Mouse (Mus musculus) CH12.LX (cell line): ENCODE measurements at regions not wholly inside any gene's neighbourhood (a gene's known extent, or its start where the extent isn't known, plus 50 kb on each side); places are given as distances from the start of the nearest gene placed in this dataset.

ENCODE experiments used
- DNase-seq: peaks from one replicate; pipeline ENCODE4 v3.0.0-alpha.2; 2013; ENCODE audit errors: extremely low read depth
- H3K27ac ChIP-seq: 2 replicates; pipeline ENCODE4 v1.5.1; 2012; ENCODE audit warnings: low read depth, mild to moderate bottlenecking, control low read depth, moderate library complexity; ENCODE audit not compliant: insufficient read depth
- H3K27me3 ChIP-seq: replicated peaks from 2 replicates; pipeline ENCODE3; 2012; ENCODE audit warnings: inconsistent platforms
- H3K36me3 ChIP-seq, 2 experiments: replicated peaks in 1 of 2; 2 replicates each; pipeline versions ENCODE3 to v1.6.1; 2012; ENCODE audit warnings: inconsistent platforms in 1 of 2, low read length in 1 of 2, mild to moderate bottlenecking in 1 of 2, mixed read lengths in 1 of 2, moderate library complexity in 1 of 2; ENCODE audit not compliant: control insufficient read depth in 1 of 2, insufficient read depth in 1 of 2
- H3K4me1 ChIP-seq, 2 experiments: 2 replicates each; pipeline ENCODE4 v1.6.1; 2012; ENCODE audit warnings: inconsistent platforms in 1 of 2, moderate library complexity in 1 of 2; ENCODE audit not compliant: insufficient read depth in 2 of 2, control insufficient read depth in 1 of 2
- H3K4me2 ChIP-seq: 2 replicates; pipeline ENCODE4 v1.6.1; 2012; ENCODE audit warnings: low read depth, mild to moderate bottlenecking, control low read depth; ENCODE audit not compliant: poor library complexity, insufficient read depth, severe bottlenecking
- H3K4me3 ChIP-seq, 3 experiments: fragments of 150-350 bp in 1 of 3; sonication (generic) in 1 of 3; replicated peaks in 1 of 3; 2 replicates each; pipeline versions ENCODE3 to v1.5.1; 2011 to 2012; ENCODE audit warnings: low read depth in 2 of 3, low read length in 2 of 3, mild to moderate bottlenecking in 2 of 3, moderate library complexity in 2 of 3, control low read depth in 1 of 3, improper control_type of control experiment in 1 of 3, inconsistent platforms in 1 of 3, mixed read lengths in 1 of 3; ENCODE audit not compliant: poor library complexity in 1 of 3
- H3K79me2 ChIP-seq: replicated peaks from 2 replicates; pipeline ENCODE4 v1.6.1; 2012; ENCODE audit warnings: mild to moderate bottlenecking, moderate library complexity; ENCODE audit not compliant: control insufficient read depth, poor library complexity, insufficient read depth, severe bottlenecking; ENCODE audit errors: extremely low read depth
- H3K9ac ChIP-seq: 2 replicates; pipeline ENCODE4 v1.6.1; 2012; ENCODE audit warnings: low read depth, mild to moderate bottlenecking, control low read depth, moderate library complexity; ENCODE audit not compliant: insufficient read depth
- H3K9me3 ChIP-seq: replicated peaks from 2 replicates; pipeline ENCODE3; 2012; ENCODE audit warnings: low read length, inconsistent platforms, mixed read lengths
- CHD2 ChIP-seq: IDR thresholded peaks from 2 replicates; pipeline ENCODE4 v1.6.1; 2011; ENCODE audit warnings: low read length, improper control_type of control experiment
- CTCF ChIP-seq, 2 experiments: IDR thresholded peaks in 1 of 2; conservative IDR thresholded peaks in 1 of 2; 2 replicates each; pipeline ENCODE4 v1.5.1; 2011 to 2012; ENCODE audit warnings: low read depth in 2 of 2, low read length in 2 of 2, improper control_type of control experiment in 1 of 2, inconsistent platforms in 1 of 2, mild to moderate bottlenecking in 1 of 2, moderate library complexity in 1 of 2
- E2F4 ChIP-seq: IDR thresholded peaks from 2 replicates; pipeline ENCODE4 v1.6.1; 2011; ENCODE audit warnings: low read depth, low read length, improper control_type of control experiment; ENCODE audit not compliant: insufficient replicate concordance
- IRF4 ChIP-seq: IDR thresholded peaks from 2 replicates; pipeline ENCODE4 v1.6.1; 2014; ENCODE audit warnings: low read depth, mild to moderate bottlenecking, inconsistent platforms, low read length, improper control_type of control experiment
- KAT2A ChIP-seq: IDR thresholded peaks from 2 replicates; pipeline ENCODE4 v1.6.1; 2012; ENCODE audit warnings: low read length, improper control_type of control experiment, inconsistent platforms; ENCODE audit not compliant: insufficient replicate concordance
- MAFK ChIP-seq: IDR thresholded peaks from 2 replicates; pipeline ENCODE4 v1.6.1; 2011; ENCODE audit warnings: low read length, improper control_type of control experiment; ENCODE audit not compliant: insufficient replicate concordance
- MAX ChIP-seq: IDR thresholded peaks from 2 replicates; pipeline ENCODE4 v1.6.1; 2011; ENCODE audit warnings: low read length, improper control_type of control experiment
- MAZ ChIP-seq: IDR thresholded peaks from 2 replicates; pipeline ENCODE4 v1.6.1; 2012; ENCODE audit warnings: low read depth, mild to moderate bottlenecking, inconsistent platforms, low read length, improper control_type of control experiment, moderate library complexity
- MYC ChIP-seq: IDR thresholded peaks from 2 replicates; pipeline ENCODE4 v1.6.1; 2011; ENCODE audit warnings: low read depth, mild to moderate bottlenecking, improper control_type of control experiment, low read length
- NRF1 ChIP-seq: IDR thresholded peaks from 2 replicates; pipeline ENCODE4 v1.6.1; 2014; ENCODE audit warnings: low read depth, mild to moderate bottlenecking, inconsistent platforms, low read length, improper control_type of control experiment, moderate library complexity
- PAX5 ChIP-seq: IDR thresholded peaks from 2 replicates; pipeline ENCODE4 v1.6.1; 2012; ENCODE audit warnings: low read length, inconsistent platforms, mixed read lengths
- POLR2A ChIP-seq: IDR thresholded peaks from 2 replicates; pipeline ENCODE4 v1.6.1; 2011; ENCODE audit warnings: low read depth, mild to moderate bottlenecking, improper control_type of control experiment, low read length
- POLR2AphosphoS2 ChIP-seq: IDR thresholded peaks from 2 replicates; pipeline ENCODE4 v1.6.1; 2011; ENCODE audit warnings: low read depth, low read length, improper control_type of control experiment
- RAD21 ChIP-seq: IDR thresholded peaks from 2 replicates; pipeline ENCODE4 v1.6.1; 2011; ENCODE audit warnings: low read depth, mild to moderate bottlenecking, low read length, improper control_type of control experiment, moderate library complexity
- SIN3A ChIP-seq: IDR thresholded peaks from 2 replicates; pipeline ENCODE4 v1.6.1; 2012; ENCODE audit warnings: low read length, improper control_type of control experiment, inconsistent platforms
- SMC3 ChIP-seq: IDR thresholded peaks from 2 replicates; pipeline ENCODE4 v1.6.1; 2011; ENCODE audit warnings: low read depth, low read length, improper control_type of control experiment
- TBP ChIP-seq: conservative IDR thresholded peaks from 2 replicates; pipeline ENCODE4 v1.6.1; 2011; ENCODE audit warnings: low read depth, low read length, improper control_type of control experiment
- UBTF ChIP-seq: IDR thresholded peaks from 2 replicates; pipeline ENCODE4 v1.6.1; 2012; ENCODE audit warnings: low read depth, mild to moderate bottlenecking, inconsistent platforms, low read length, improper control_type of control experiment, moderate library complexity
- USF1 ChIP-seq: IDR thresholded peaks from 2 replicates; pipeline ENCODE4 v1.6.1; 2014; ENCODE audit warnings: low read depth, mild to moderate bottlenecking, inconsistent platforms, low read length, improper control_type of control experiment
- USF2 ChIP-seq: conservative IDR thresholded peaks from 2 replicates; pipeline ENCODE4 v1.6.1; 2011; ENCODE audit warnings: low read depth, low read length, improper control_type of control experiment
- ZC3H11A ChIP-seq: IDR thresholded peaks from 2 replicates; pipeline ENCODE4 v1.6.1; 2012; ENCODE audit warnings: low read depth, mild to moderate bottlenecking, inconsistent platforms, low read length, improper control_type of control experiment
- ZKSCAN1 ChIP-seq: IDR thresholded peaks from 2 replicates; pipeline ENCODE4 v1.6.1; 2012; ENCODE audit warnings: low read depth, inconsistent platforms, low read length, improper control_type of control experiment, borderline replicate concordance
- ZMIZ1 ChIP-seq: IDR thresholded peaks from 2 replicates; pipeline ENCODE4 v1.6.1; 2012; ENCODE audit warnings: low read depth, mild to moderate bottlenecking, inconsistent platforms, low read length, improper control_type of control experiment
- ZNF384 ChIP-seq: IDR thresholded peaks from 2 replicates; pipeline ENCODE4 v1.6.1; 2012; ENCODE audit warnings: low read depth, low read length, improper control_type of control experiment, inconsistent platforms
- dilution Hi-C: fragments of 300-500 bp; cut with MboI; formaldehyde crosslinking; loops from 2 replicates; pipeline ENCODE4 v1.14.3; 2020; ENCODE audit warnings: low sequenced_read_pairs; ENCODE audit not compliant: extremely low pct_unique_long_range_greater_than_20kb, extremely low pct_ligation_motif_present
- in situ Hi-C: fragments of 300-500 bp; cut with MboI; formaldehyde crosslinking; loops from 3 replicates; pipeline ENCODE4 v1.14.3; 2019; ENCODE audit warnings: low sequenced_read_pairs, low pct_ligation_motif_present, low pct_unique_long_range_greater_than_20kb, mixed read lengths

DNA sequence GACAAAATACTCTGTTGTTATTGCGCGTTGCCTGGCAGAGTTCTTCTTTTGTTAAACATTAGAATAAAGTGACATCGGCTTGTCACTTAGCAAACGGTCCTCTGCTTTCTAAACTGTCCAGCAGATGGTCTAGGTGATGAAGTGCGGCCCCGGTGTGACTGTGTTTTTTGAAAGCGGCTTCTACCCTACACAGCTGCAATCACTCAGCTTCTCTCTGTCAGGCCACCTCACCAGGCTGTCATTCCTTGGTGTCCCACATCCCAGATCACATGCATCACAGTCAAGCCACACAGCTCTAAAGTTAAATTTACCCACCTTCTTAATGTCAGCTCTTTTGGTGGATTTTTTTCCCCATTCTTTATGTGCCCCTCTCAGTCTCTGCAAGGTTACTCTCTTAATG, 282.0 kb upstream of the Kif2a start:
- Histone ChIP-seq H3K4me2 (no peak overlapping the region), H3K27me3 (no peaks in the 10 kb centered on the region), H3K27ac (no peak overlapping the region), H3K4me3 (no peak overlapping the region), H3K4me1 (peaks cover 0 to 4% of the 10 kb centered on the region in 2 experiments; a peak in 1 of 4 replicates), H3K9ac (no peak overlapping the region), H3K79me2 (no peaks in the 10 kb centered on the region), H3K9me3 (no peaks in the 10 kb centered on the region), H3K36me3 (no peaks in the 10 kb centered on the region)
- in situ Hi-C loops (no loop called here), dilution Hi-C loops (no loop called here)
- no peak for DNase-seq
- no peak for TF ChIP-seq MYC
- TF ChIP-seq USF2: no peak
- TF ChIP-seq RAD21: no peak
- TF ChIP-seq CTCF (conservative IDR thresholded peaks at IDR 0.05 in 1 of 2, IDR thresholded peaks at IDR 0.05 in 1 of 2; ENCODE audit: low read depth in 2 of 2, low read length in 2 of 2): no peak
- no peak for TF ChIP-seq USF1
- no peak for TF ChIP-seq MAFK
- TF ChIP-seq MAZ: no peak
- TF ChIP-seq ZNF384: no peak
- no peak for TF ChIP-seq MAX
- TF ChIP-seq ZMIZ1: no peak
- TF ChIP-seq NRF1: no peak
- TF ChIP-seq ZKSCAN1: no peak
- TF ChIP-seq UBTF: no peak
- TF ChIP-seq POLR2A: no peak
- TF ChIP-seq SIN3A: no peak
- TF ChIP-seq PAX5: no peak
- no peak for TF ChIP-seq SMC3
- TF ChIP-seq ZC3H11A: no peak
- no peak for TF ChIP-seq TBP
- TF ChIP-seq POLR2AphosphoS2: no peak

DNA sequence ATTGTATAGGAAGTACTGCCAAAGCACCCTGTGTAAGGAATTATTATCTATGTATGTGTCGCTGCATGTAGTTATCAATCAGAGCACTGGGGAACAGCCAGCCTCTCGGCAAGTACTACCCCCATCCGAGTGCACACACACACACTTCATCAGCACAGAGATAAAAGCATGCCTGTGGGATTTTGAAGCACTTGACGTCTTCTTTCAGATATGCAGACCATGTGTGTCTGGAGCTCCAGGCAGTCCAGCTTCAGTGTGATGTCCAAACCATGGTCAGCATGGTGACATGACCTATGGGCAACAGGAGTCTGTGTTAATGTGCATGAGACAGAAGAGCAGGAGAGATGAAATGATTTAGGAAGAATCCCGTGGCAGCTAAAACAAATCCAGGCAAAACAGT, 281.4 kb upstream of the Kif2a start:
- H3K27me3 ChIP-seq: no peaks in the 10 kb centered on the region
- dilution Hi-C loops (no loop called here), in situ Hi-C loops (no loop called here)
- no peak overlapping the region for H3K4me2 ChIP-seq
- H3K9ac ChIP-seq: no peak overlapping the region
- TF ChIP-seq USF1 (no peak), KAT2A (no peak), ZNF384 (no peak), E2F4 (no peak), CTCF (conservative IDR thresholded peaks at IDR 0.05 in 1 of 2, IDR thresholded peaks at IDR 0.05 in 1 of 2; ENCODE audit: low read depth in 2 of 2, low read length in 2 of 2) (no peak), SIN3A (no peak), NRF1 (no peak), IRF4 (no peak), POLR2A (no peak), MAX (no peak), ZC3H11A (no peak), CHD2 (no peak), POLR2AphosphoS2 (no peak)
- no peaks in the 10 kb centered on the region for H3K36me3 ChIP-seq
- H3K9me3 ChIP-seq: no peaks in the 10 kb centered on the region
- H3K4me3 ChIP-seq: no peak overlapping the region
- H3K4me1 ChIP-seq: peaks cover 0 to under 1% of the 10 kb centered on the region in 2 experiments; a peak in 1 of 4 replicates
- H3K27ac ChIP-seq: no peak overlapping the region
- DNase-seq: no peak
- H3K79me2 ChIP-seq: no peaks in the 10 kb centered on the region
